Mouse (Mus musculus): ENCODE measurements at regions not wholly inside any gene's neighbourhood (a gene's known extent, or its start where the extent isn't known, plus 50 kb on each side); places are given as distances from the start of the nearest gene placed in this dataset.

- no peak for DNase-seq (ENCODE audit: low spot score)
Observed at GRCm38 (mm10) chr14:62084047-62084446, 208.3 kb upstream of the Rnaseh2b start.

- no peak for DNase-seq (ENCODE audit: low spot score)
Observed at GRCm38 (mm10) chr14:62088174-62088573, 204.2 kb upstream of the Rnaseh2b start.

DNA sequence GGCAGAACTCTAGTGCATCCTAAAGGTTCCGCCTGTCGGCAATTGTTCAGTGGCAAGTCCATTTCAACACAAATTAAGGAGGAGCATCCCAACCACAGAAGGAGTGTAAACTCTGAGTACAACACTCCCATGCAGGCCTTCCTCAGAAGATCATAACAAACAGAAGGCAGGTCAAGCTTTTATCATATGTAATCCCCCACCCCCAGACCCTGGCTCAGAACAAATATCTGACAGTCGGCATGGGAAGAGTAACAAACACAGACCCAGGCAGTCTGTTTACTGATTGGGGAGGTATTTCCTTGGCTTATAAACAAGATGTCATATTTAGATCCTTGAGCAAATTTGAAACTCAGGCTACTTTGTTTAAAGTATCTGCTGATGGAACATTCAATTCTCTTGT lies 174.9 kb upstream of the Rnaseh2b start:
- no peak for DNase-seq (ENCODE audit: low spot score)

- no peak for DNase-seq (ENCODE audit: low spot score)
Observed at GRCm38 (mm10) chr14:62118542-62118953, 173.8 kb upstream of the Rnaseh2b start.

- DNase-seq (ENCODE audit: low spot score): no peak
Observed at GRCm38 (mm10) chr14:62128918-62129317, 163.5 kb upstream of the Rnaseh2b start.

GRCm38 (mm10) chr14:62132353-62132816 lies 160.0 kb upstream of the Rnaseh2b start:
- no peak for DNase-seq (ENCODE audit: low spot score)

DNA sequence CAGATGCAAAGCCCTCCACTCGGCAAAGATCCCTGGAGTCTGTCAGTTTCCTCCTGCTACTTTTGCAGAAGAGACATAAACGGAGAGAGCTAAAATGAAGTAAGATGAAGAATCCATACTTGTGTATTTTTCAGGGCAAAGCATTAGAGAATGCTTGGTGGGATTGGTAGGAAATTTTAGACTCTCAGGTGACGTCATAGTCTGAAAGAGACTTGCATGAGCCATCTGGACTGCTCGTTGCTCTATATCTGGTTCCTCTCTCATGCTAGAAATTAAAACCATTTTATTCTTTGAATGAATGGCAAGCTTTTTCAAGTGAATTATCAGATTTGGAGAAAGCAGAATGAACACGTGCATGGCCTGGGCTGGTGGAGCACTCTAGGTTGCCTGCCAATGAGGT lies 154.4 kb upstream of the Rnaseh2b start:
- no peak for DNase-seq (ENCODE audit: low spot score)

DNA sequence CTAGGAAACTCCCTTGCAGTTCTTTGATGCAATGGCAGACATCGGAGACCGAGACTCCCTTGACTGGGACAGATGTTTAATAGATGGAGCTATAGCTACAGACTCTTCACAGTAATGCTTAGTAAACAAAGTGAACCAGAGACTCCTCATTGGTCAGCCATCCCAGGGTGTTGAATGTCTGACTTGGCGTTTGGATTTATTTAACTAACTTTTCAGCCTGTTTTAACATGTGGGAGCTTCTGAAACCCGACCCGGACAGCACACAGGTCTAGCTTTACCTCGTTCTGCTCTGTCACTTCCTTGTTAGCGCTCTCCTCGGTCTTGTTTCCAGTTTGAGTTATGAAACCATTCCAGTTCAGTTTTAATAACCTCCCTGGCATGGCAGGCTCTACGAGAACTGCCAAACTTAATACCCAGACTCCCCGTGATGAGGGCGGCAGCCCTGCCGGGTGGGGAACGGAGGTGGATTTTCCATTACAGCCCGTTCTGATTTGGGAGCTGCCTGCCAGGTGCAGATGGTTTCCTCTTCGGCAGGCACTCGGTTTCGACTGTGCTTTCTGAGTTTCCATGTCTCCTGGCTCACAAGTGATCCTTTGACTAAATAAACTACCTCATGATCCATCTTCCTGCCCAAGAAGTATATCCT lies 147.9 kb upstream of the Rnaseh2b start:
- DNase-seq (ENCODE audit: low spot score): no peak

DNA sequence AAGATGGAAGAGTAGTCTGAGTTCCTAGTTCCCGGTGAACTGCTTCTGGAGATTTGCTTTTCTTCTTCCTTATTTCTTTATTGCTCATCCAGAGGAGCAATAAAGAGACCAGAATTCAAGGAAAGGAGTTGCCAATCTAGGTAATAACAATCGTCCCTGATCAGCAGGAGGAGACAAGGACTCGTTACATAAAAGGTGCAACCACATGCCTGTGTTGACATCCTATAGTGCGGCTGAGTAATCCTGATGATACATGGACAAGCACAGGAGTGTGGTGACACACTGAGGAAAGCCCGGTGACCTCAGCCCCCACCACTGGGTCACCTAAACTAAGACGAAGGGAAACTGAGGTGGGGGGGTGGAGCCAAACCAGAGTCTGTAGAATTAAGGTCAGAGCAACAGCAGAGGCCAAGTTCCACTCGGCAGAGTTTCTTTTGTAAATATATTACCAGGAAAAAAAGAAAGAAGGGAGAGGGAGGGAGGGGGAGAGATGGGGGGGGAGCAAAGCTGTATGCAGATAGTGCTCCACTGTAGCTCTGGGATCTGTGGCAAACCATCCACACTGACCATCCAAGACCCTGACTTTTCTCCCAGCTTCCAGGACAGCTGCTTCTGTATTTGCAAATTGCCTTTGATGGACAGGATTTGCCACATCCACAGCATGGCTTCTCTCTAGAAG lies 135.2 kb upstream of the Rnaseh2b start:
- DNase-seq (ENCODE audit: low spot score): no peak

DNA sequence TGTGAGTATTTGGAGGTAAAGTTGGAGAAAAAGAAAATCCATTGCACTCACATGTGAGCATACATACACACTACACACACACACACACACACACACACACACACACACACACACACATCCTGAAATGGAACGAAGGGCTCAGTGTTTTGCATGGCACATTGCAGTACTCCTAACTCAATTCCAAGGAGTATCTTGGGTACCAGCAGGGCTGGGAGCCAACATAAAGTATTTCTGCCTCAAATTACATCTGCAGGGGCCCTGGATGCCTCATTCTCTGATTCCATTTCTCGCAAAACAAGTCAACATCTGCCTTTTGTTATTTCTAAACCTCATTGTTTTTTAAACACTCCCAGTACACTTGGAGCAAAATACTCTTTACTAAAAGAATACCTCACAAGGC lies 132.7 kb upstream of the Rnaseh2b start:
- DNase-seq (ENCODE audit: low spot score): no peak

- no peak for DNase-seq (ENCODE audit: low spot score)
Observed at GRCm38 (mm10) chr14:62163120-62163796, 129.1 kb upstream of the Rnaseh2b start.

GRCm38 (mm10) chr14:62164918-62165317 lies 127.5 kb upstream of the Rnaseh2b start:
- no peak for DNase-seq (ENCODE audit: low spot score)

GRCm38 (mm10) chr14:62166006-62166405 lies 126.4 kb upstream of the Rnaseh2b start:
- DNase-seq (ENCODE audit: low spot score): no peak

DNA sequence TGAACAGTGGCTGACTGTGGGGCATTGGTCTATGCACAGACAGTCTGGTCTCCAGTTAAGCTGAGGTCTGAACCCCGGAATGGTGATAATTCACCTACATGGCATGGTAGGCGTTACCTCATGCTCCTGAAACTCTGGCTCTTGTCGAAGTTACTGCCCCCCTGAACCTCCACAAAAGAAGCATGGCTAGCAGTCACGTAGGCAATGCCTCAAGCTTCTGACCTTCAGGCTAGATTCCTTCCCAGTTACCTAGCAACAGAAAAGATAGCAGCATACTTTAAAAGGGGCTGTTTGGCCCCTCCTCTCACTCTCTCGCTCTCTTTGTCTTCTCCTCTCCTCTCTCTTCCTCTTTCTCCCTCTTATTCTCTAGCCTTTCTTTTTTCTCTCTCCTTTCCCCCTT lies 125.8 kb upstream of the Rnaseh2b start:
- no peak for DNase-seq (ENCODE audit: low spot score)

DNA sequence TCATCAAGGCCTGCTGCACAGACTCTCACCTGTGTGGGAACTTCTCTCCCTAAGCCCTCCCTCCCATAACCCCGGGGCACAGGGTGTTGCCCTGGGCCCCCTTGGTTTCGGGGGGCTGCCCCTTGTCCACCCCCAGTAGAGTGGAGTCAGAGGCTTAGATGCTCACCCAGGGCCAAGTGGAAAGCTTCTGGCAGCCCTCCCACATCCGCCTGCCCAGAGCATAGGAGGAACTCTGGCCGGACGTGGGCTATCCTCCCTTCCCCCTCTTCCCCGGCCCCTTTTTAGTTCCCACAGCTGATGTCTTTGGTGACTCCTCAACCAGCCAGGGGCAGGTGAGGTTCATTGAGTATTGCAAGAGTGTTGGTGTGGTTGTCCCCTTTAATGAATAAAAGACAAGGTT lies 125.3 kb upstream of the Rnaseh2b start:
- DNase-seq (ENCODE audit: low spot score): no peak

DNA sequence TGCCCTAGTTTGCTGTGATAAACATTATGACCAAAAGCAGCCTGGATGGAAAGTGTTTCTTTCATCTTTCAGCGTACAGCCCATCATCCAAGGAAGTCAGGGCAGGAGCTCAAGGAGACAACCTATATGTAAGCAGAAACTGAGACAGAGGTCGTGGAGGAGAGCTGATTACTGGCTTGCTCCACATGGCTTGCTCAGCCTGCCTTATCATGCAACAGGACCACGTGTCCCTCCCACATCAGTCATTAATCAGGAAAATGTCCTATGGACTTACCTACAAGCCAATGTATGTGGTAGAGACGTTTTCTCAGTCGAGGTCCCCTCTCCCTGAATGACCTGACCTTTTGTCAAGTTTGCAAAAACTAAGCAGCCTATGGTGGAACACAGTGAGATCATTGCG lies 123.7 kb upstream of the Rnaseh2b start:
- DNase-seq (ENCODE audit: low spot score): no peak

GRCm38 (mm10) chr14:62170385-62170784 lies 122.0 kb upstream of the Rnaseh2b start:
- no peak for DNase-seq (ENCODE audit: low spot score)

- no peak for DNase-seq (ENCODE audit: low spot score)
Observed at GRCm38 (mm10) chr14:62171256-62172047, 120.9 kb upstream of the Rnaseh2b start.

DNA sequence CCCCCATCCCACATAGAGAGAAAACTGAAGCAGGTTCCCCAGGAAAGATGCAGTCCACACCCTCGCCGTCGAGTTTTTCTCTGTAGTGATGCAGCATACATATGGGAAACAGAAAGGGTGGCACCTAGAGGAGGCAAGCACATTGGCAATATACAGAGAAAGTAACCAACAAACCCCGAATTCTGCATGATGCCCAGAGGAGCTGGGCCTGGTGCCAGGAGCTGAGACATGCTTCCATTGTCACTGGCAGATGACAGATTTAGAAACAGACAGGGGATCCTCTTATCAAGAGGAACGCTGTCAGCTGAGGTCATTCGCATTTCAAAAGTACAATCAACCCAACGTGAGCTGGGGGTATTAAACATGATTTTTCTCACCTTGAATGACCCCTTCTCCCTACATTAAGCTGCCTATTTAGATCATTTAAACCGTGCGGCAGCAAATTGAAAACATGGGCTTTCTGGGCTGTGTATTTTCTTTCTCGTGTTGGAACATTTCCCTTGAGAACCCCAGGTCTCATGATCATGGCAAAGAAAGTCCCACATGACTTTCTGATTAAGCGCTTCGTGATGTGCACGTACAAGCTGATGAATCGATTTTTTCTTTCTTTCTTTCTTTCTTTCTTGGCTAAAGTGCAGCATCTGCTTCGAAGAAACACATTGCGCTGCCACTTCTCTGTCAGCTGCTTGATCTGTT lies 118.4 kb upstream of the Rnaseh2b start:
- no peak for DNase-seq (ENCODE audit: low spot score)

- no peak for DNase-seq (ENCODE audit: low spot score)
Observed at GRCm38 (mm10) chr14:62175384-62176048, 116.9 kb upstream of the Rnaseh2b start.

DNA sequence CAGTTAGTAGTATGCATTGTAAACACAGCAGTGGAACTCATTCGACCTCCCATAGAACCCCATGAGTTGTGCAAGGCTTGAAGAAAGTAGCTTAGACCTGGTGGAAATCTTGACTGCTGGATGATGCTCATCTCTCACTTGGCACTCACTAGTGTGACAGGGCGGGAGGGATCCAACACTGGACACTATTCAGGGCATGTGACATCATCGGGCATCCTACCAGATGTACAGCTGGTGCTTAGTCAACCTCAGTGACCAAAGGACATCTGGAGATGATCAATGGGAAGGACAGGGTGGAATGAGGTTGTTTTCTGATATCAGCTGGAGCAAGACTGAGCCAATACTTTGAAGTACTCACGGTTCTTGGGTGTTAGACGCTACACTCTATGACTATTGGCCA lies 114.9 kb upstream of the Rnaseh2b start:
- DNase-seq (ENCODE audit: low spot score): no peak
